Mouse (Mus musculus) hindbrain, postnatal 0 days (tissue): ENCODE measurements at regions not wholly inside any gene's neighbourhood (a gene's known extent, or its start where the extent isn't known, plus 50 kb on each side); places are given as distances from the start of the nearest gene placed in this dataset.

Experiments used
- ATAC-seq: fragments of 200-750 bp; cut with Nextera tagmentation; 2 replicates; pipeline ENCODE4 v1.8.0; 2017; ENCODE audit warnings: mild to moderate bottlenecking, moderate TSS enrichment, moderate library complexity
- DNase-seq: peaks from one replicate; pipeline ENCODE4 v3.0.0-alpha.2; 2015; ENCODE audit warnings: low spot score
- H3K27ac ChIP-seq: fragments of 300-500 bp; sonication (generic); 2 replicates; pipeline ENCODE4 v1.5.1; 2014; ENCODE audit warnings: mild to moderate bottlenecking
- H3K27me3 ChIP-seq: fragments of 300-500 bp; sonication (generic); 2 replicates; pipeline ENCODE4 v1.6.1; 2014; ENCODE audit warnings: low read length, mixed read lengths; ENCODE audit not compliant: insufficient read depth
- H3K36me3 ChIP-seq: fragments of 300-500 bp; sonication (generic); 2 replicates; pipeline ENCODE4 v1.6.1; 2014; ENCODE audit warnings: low read length, mixed read lengths; ENCODE audit not compliant: insufficient read depth
- H3K4me1 ChIP-seq: fragments of 300-500 bp; sonication (generic); 2 replicates; pipeline ENCODE4 v1.6.1; 2014; ENCODE audit warnings: antibody characterized with exemption, low read length, mixed read lengths; ENCODE audit not compliant: insufficient read depth
- H3K4me2 ChIP-seq: fragments of 300-500 bp; sonication (generic); 2 replicates; pipeline ENCODE4 v1.6.1; 2014; ENCODE audit warnings: low read depth, mild to moderate bottlenecking, low read length, moderate library complexity, mixed read lengths
- H3K4me3 ChIP-seq: fragments of 300-500 bp; sonication (generic); 2 replicates; pipeline ENCODE4 v1.5.1; 2014; ENCODE audit warnings: low read length
- H3K9ac ChIP-seq: fragments of 300-500 bp; sonication (generic); replicated peaks from 2 replicates; pipeline ENCODE4 v1.6.1; 2014; ENCODE audit warnings: mild to moderate bottlenecking, low read length, moderate library complexity, mixed read lengths
- H3K9me3 ChIP-seq: fragments of 300-500 bp; sonication (generic); 2 replicates; pipeline ENCODE4 v1.6.1; 2016; ENCODE audit warnings: low read length, mixed read lengths
- CTCF ChIP-seq: IDR thresholded peaks from 2 replicates; pipeline ENCODE4 v1.5.1; 2016; ENCODE audit warnings: antibody characterized with exemption, control low read depth, low read depth
- WGBS: fragments of 180-500 bp; shearing (Covaris S2); extraction: QIAGEN DNeasy Blood & Tissue Kit; methylation state at CpG from one replicate; pipeline ENCODE4 v1.1.7; 2014; 5-methylcytosine and 5-hydroxymethylcytosine counted together

GRCm38 (mm10) chr6:109533526-109533925 lies 705.1 kb downstream of the Edem1 start:
- no peaks in the 10 kb centered on the region for H3K9me3 ChIP-seq
- no peak overlapping the region for H3K9ac ChIP-seq
- no peaks in the 10 kb centered on the region for H3K4me1 ChIP-seq
- no peak for TF ChIP-seq CTCF
- no peak overlapping the region for H3K4me3 ChIP-seq
- no peak overlapping the region for H3K4me2 ChIP-seq
- H3K36me3 ChIP-seq, result no peaks in the 10 kb centered on the region
- 80% methylated on average over 1 of the region's 1 CpGs for WGBS
- DNase-seq (no peak), ATAC-seq (no peak)
- H3K27me3 ChIP-seq, result no peaks in the 10 kb centered on the region
- no peak overlapping the region for H3K27ac ChIP-seq

GRCm38 (mm10) chr6:109542980-109543976 lies 714.8 kb downstream of the Edem1 start:
- DNase-seq (peak; percentile 91), ATAC-seq (peak; percentile 95)
- WGBS, result 23% methylated on average over 7 of the region's 7 CpGs
- H3K9me3 ChIP-seq, result no peaks in the 10 kb centered on the region
- H3K9ac ChIP-seq, result no peak overlapping the region
- H3K4me1 ChIP-seq, result no peaks in the 10 kb centered on the region
- no peak overlapping the region for H3K4me3 ChIP-seq
- no peaks in the 10 kb centered on the region for H3K36me3 ChIP-seq
- no peak overlapping the region for H3K4me2 ChIP-seq
- H3K27ac ChIP-seq, result no peak overlapping the region
- H3K27me3 ChIP-seq, result no peaks in the 10 kb centered on the region
- TF ChIP-seq CTCF, result no peak

GRCm38 (mm10) chr6:109552316-109552715 lies 723.9 kb downstream of the Edem1 start:
- no peaks in the 10 kb centered on the region for H3K4me1 ChIP-seq
- H3K9ac ChIP-seq, result no peak overlapping the region
- ATAC-seq (no peak), DNase-seq (no peak)
- H3K27ac ChIP-seq, result no peak overlapping the region
- no peaks in the 10 kb centered on the region for H3K9me3 ChIP-seq
- no peak for TF ChIP-seq CTCF
- H3K4me3 ChIP-seq, result no peak overlapping the region
- H3K4me2 ChIP-seq, result no peak overlapping the region
- H3K36me3 ChIP-seq, result no peaks in the 10 kb centered on the region
- H3K27me3 ChIP-seq, result no peaks in the 10 kb centered on the region
- 86% methylated on average over 2 of the region's 2 CpGs for WGBS
